Comparison of ENCODE assay signal across 17 mouse cellular contexts in genomic region chr1:163618132-163618531, GRCm38 (mm10).
A peak's percentile ranks its signal among the peaks of the same experiment; 100 is the strongest.
DNase-seq lines count a peak whose midpoint lies in the region; ATAC-seq lines count a peak whose summit lies in the region.
"Had no signal": no experiment of that assay in that cellular context is flagged by ENCODE, and none has a peak within 500 bp of the region (broad histone marks: within the 10 kb centered on the region; RNA-seq: fewer than 3 reads in every experiment).

No protein-coding gene starts in this region.

- intact Hi-C loops in left cerebral cortex, postnatal 14 days (cut with DNase I), result no loop called here

- no peaks in the 10 kb centered on the region for H3K27me3 ChIP-seq in kidney, embryonic 15.5 days
- H3K27me3 ChIP-seq in hindbrain, embryonic 15.5 days, result no peaks in the 10 kb centered on the region
- no peaks in the 10 kb centered on the region for H3K27me3 ChIP-seq in neural tube, embryonic 13.5 days
- no peaks in the 10 kb centered on the region for H3K27me3 ChIP-seq in liver, embryonic 12.5 days (replicated peaks)
- H3K27me3 ChIP-seq: embryonic facial prominence, embryonic 15.5 days; forebrain, embryonic 15.5 days; heart, embryonic 12.5 days; liver, embryonic 13.5 days had no signal

- H3K4me3 ChIP-seq in kidney, embryonic 15.5 days (replicated peaks), result no peak overlapping the region
- no peak overlapping the region for H3K4me3 ChIP-seq in hindbrain, embryonic 15.5 days
- no peak overlapping the region for H3K4me3 ChIP-seq in neural tube, embryonic 13.5 days
- no peak overlapping the region for H3K4me3 ChIP-seq in liver, embryonic 12.5 days
- H3K4me3 ChIP-seq: embryonic facial prominence, embryonic 15.5 days; forebrain, embryonic 15.5 days; heart, embryonic 12.5 days; liver, embryonic 13.5 days had no signal

- no peaks in the 10 kb centered on the region for H3K36me3 ChIP-seq in kidney, embryonic 15.5 days
- H3K36me3 ChIP-seq in hindbrain, embryonic 15.5 days, result no peaks in the 10 kb centered on the region
- H3K36me3 ChIP-seq in neural tube, embryonic 13.5 days, result no peaks in the 10 kb centered on the region
- H3K36me3 ChIP-seq in liver, embryonic 12.5 days, result no peaks in the 10 kb centered on the region
- H3K36me3 ChIP-seq: embryonic facial prominence, embryonic 15.5 days; forebrain, embryonic 15.5 days; heart, embryonic 12.5 days; liver, embryonic 13.5 days had no signal

- peaks cover 5% of the 10 kb centered on the region; the same call in 1 of the 2 replicates for H3K4me1 ChIP-seq in kidney, embryonic 15.5 days
- H3K4me1 ChIP-seq in hindbrain, embryonic 15.5 days (replicated peaks), result no peaks in the 10 kb centered on the region
- H3K4me1 ChIP-seq in neural tube, embryonic 13.5 days (replicated peaks), result 0 out of 2 replicates have a peak, but pooled peaks cover 8% of the 10 kb centered on the region
- no peaks in the 10 kb centered on the region for H3K4me1 ChIP-seq in liver, embryonic 12.5 days
- H3K4me1 ChIP-seq: forebrain, embryonic 15.5 days; heart, embryonic 12.5 days; liver, embryonic 13.5 days had no signal

- 0 out of 2 replicates have a peak, but pooled peaks have one; percentile 40 for ATAC-seq in kidney, embryonic 15.5 days (replicated peaks; ENCODE audit: low FRiP score)
- peak; percentile 63 for ATAC-seq in hindbrain, embryonic 15.5 days (ENCODE audit: low FRiP score, low read depth)
- ATAC-seq in neural tube, embryonic 13.5 days (ENCODE audit: low read depth), result peak; percentile 43; the same call in 1 of the 2 replicates
- no peak for ATAC-seq in liver, embryonic 12.5 days
- ATAC-seq: forebrain, embryonic 15.5 days had no signal

- H3K9me3 ChIP-seq in kidney, embryonic 15.5 days (replicated peaks), result no peaks in the 10 kb centered on the region
- no peaks in the 10 kb centered on the region for H3K9me3 ChIP-seq in hindbrain, embryonic 15.5 days
- H3K9me3 ChIP-seq in neural tube, embryonic 13.5 days, result no peaks in the 10 kb centered on the region
- no peaks in the 10 kb centered on the region for H3K9me3 ChIP-seq in liver, embryonic 12.5 days (replicated peaks)
- H3K9me3 ChIP-seq: embryonic facial prominence, embryonic 15.5 days; forebrain, embryonic 15.5 days; heart, embryonic 12.5 days; liver, embryonic 13.5 days had no signal

- no peak overlapping the region for H3K9ac ChIP-seq in kidney, embryonic 15.5 days
- no peak overlapping the region for H3K9ac ChIP-seq in hindbrain, embryonic 15.5 days
- no peak overlapping the region for H3K9ac ChIP-seq in neural tube, embryonic 13.5 days
- H3K9ac ChIP-seq in liver, embryonic 12.5 days, result no peak overlapping the region
- H3K9ac ChIP-seq: embryonic facial prominence, embryonic 15.5 days; forebrain, embryonic 15.5 days; heart, embryonic 12.5 days; liver, embryonic 13.5 days had no signal

- WGBS in kidney, embryonic 15.5 days, result 26% methylated on average over 3 of the region's 3 CpGs
- WGBS in hindbrain, embryonic 15.5 days, result 15% methylated on average over 3 of the region's 3 CpGs
- WGBS in neural tube, embryonic 13.5 days, result 6% methylated on average over 3 of the region's 3 CpGs
- WGBS in liver, embryonic 12.5 days (ENCODE audit: insufficient replicate concordance), result 69% methylated on average over 3 of the region's 3 CpGs

- H3K27ac ChIP-seq in kidney, embryonic 15.5 days, result no peak overlapping the region
- H3K27ac ChIP-seq in hindbrain, embryonic 15.5 days (replicated peaks), result no peak overlapping the region
- no peak overlapping the region for H3K27ac ChIP-seq in neural tube, embryonic 13.5 days (replicated peaks)
- H3K27ac ChIP-seq in liver, embryonic 12.5 days, result no peak overlapping the region
- H3K27ac ChIP-seq: embryonic facial prominence, embryonic 15.5 days; forebrain, embryonic 15.5 days; liver, embryonic 13.5 days; stomach, postnatal 0 days had no signal

- H3K4me2 ChIP-seq in kidney, embryonic 15.5 days, result no peak overlapping the region
- no peak overlapping the region for H3K4me2 ChIP-seq in hindbrain, embryonic 15.5 days
- no peak overlapping the region for H3K4me2 ChIP-seq in neural tube, embryonic 13.5 days
- H3K4me2 ChIP-seq in liver, embryonic 12.5 days, result no peak overlapping the region
- H3K4me2 ChIP-seq: embryonic facial prominence, embryonic 15.5 days; forebrain, embryonic 15.5 days; heart, embryonic 12.5 days; liver, embryonic 13.5 days had no signal

- DNase-seq in kidney, postnatal 14 days, result no peak
- DNase-seq in embryo, embryonic 10.5 days (ENCODE audit: low spot score), result peak; percentile 73
- DNase-seq in left cerebral cortex, postnatal 14 days (ENCODE audit: low spot score in 2 of 2), result no peak
- DNase-seq in adrenal gland, postnatal 4 days (ENCODE audit: low spot score in 2 of 2), result no peak
- DNase-seq: cerebellum, adult 2 months; gastrocnemius, postnatal 25 days; kidney, postnatal 4 days; liver, embryonic 13.5 days; midbrain, embryonic 14.5 days had no signal
